Mouse (Mus musculus) left cerebral cortex, postnatal 36 days (tissue): ENCODE results near the gene Dnah6. TPM values are rescaled to one million over a fixed set of nuclear protein-coding genes. Genes with fewer than 3 reads are reported as not detected.

Experiments used
- DNase-seq, 2 experiments: peaks; one replicate each; pipeline ENCODE4 v3.0.0; 2021 to 2022; ENCODE audit warnings: low spot score in 2 of 2, mixed read lengths in 1 of 2
- intact Hi-C: fragments of 180-260 bp; cut with DNase I; formaldehyde crosslinking; loops from one replicate; pipeline ENCODE4 v1.15.1; 2025
- total RNA-seq, 2 experiments: library from RNA; stranded (reverse); gene quantifications; 2 replicates each; pipeline ENCODE4 v1.2.3; 2021

Gene Dnah6
- total RNA-seq, result under 1 TPM; 0.48 to 0.49 TPM

- DNase-seq, result peak; percentile 86 to 89
- intact Hi-C loops, result no loop called here
These were observed at the start of gene Dnah6 for GRCm38 (mm10) chr6:73221189-73221957. TSS of gene Dnah6 (minus strand) at chr6:73221651.

GRCm38 (mm10) chr6:73269374-73269773 is 47.9 kb upstream of the Dnah6 start:
- intact Hi-C loops, result no loop called here
- no peak for DNase-seq

- intact Hi-C loops, result no loop called here
- DNase-seq, result no peak
These were observed 46.4 kb upstream of the Dnah6 start for GRCm38 (mm10) chr6:73267738-73268311.

- intact Hi-C loops, result no loop called here
- no peak for DNase-seq
These were observed 43.4 kb upstream of the Dnah6 start for GRCm38 (mm10) chr6:73264801-73265200.

- DNase-seq, result no peak
- intact Hi-C loops, result no loop called here
These were observed 38.7 kb upstream of the Dnah6 start for GRCm38 (mm10) chr6:73260110-73260509.

GRCm38 (mm10) chr6:73257068-73257467 is 35.6 kb upstream of the Dnah6 start:
- intact Hi-C loops, result no loop called here
- DNase-seq, result no peak

- intact Hi-C loops, result no loop called here
These were observed 33.1 kb upstream of the Dnah6 start for GRCm38 (mm10) chr6:73254307-73255228.

GRCm38 (mm10) chr6:73253584-73253983 is 32.1 kb upstream of the Dnah6 start:
- intact Hi-C loops, result no loop called here
- no peak for DNase-seq

More at GRCm38 (mm10) chr6:73254307-73255228, 33.1 kb upstream of the Dnah6 start:
- DNase-seq, result no peak

- intact Hi-C loops, result no loop called here
- no peak for DNase-seq
These were observed 31.6 kb upstream of the Dnah6 start for GRCm38 (mm10) chr6:73253006-73253405.

- intact Hi-C loops, result no loop called here
- DNase-seq, result no peak
These were observed 30.9 kb upstream of the Dnah6 start for GRCm38 (mm10) chr6:73252396-73252795.

- intact Hi-C loops, result no loop called here
- DNase-seq, result no peak
These were observed 29.9 kb upstream of the Dnah6 start for GRCm38 (mm10) chr6:73251336-73251735.

GRCm38 (mm10) chr6:73249851-73250250 is 28.4 kb upstream of the Dnah6 start:
- no peak for DNase-seq
- intact Hi-C loops, result no loop called here

- DNase-seq, result no peak
- intact Hi-C loops, result no loop called here
These were observed 27.6 kb upstream of the Dnah6 start for GRCm38 (mm10) chr6:73249049-73249422.

GRCm38 (mm10) chr6:73248237-73249048 is 27.0 kb upstream of the Dnah6 start, which contains the start of gene Suclg1:
TSS of gene Suclg1 (plus strand) at chr6:73248382.
- peak; percentile 89 to 90 for DNase-seq
- intact Hi-C loops, result no loop called here

GRCm38 (mm10) chr6:73247452-73247851 is 26.0 kb upstream of the Dnah6 start:
- DNase-seq, result no peak
- intact Hi-C loops, result no loop called here

GRCm38 (mm10) chr6:73246821-73247220 is 25.4 kb upstream of the Dnah6 start:
- intact Hi-C loops, result no loop called here

GRCm38 (mm10) chr6:73235650-73236049 is 14.2 kb upstream of the Dnah6 start:
- intact Hi-C loops, result no loop called here
- DNase-seq, result no peak

More at GRCm38 (mm10) chr6:73246821-73247220, 25.4 kb upstream of the Dnah6 start:
- DNase-seq, result no peak

GRCm38 (mm10) chr6:73234302-73234900 is 12.9 kb upstream of the Dnah6 start:
- no peak for DNase-seq
- intact Hi-C loops, result no loop called here

- DNase-seq, result no peak
- intact Hi-C loops, result no loop called here
These were observed 11.8 kb upstream of the Dnah6 start for GRCm38 (mm10) chr6:73233202-73233726.
